Mouse (Mus musculus) spleen, adult 2 months (tissue): ENCODE data around the gene Serpina3b. TPM values are rescaled to one million over a fixed set of nuclear protein-coding genes. Genes with fewer than 3 reads are reported as not detected.

Experiments
- DNase-seq, 2 experiments: peaks; one replicate each; pipeline versions ENCODE4 v3.0.0 to v3.0.0-alpha.2; 2012 to 2021; ENCODE audit warnings: low spot score in 2 of 2, low read depth in 1 of 2
- H3K27ac ChIP-seq: fragments of 200-500 bp; 2 replicates; pipeline ENCODE4 v1.5.1; 2012; ENCODE audit warnings: low read length, inconsistent platforms; ENCODE audit not compliant: insufficient read depth
- H3K27me3 ChIP-seq: fragments of 200-500 bp; 2 replicates; pipeline ENCODE4 v1.6.1; 2012; ENCODE audit warnings: mild to moderate bottlenecking, moderate library complexity, low read length, inconsistent platforms; ENCODE audit not compliant: control insufficient read depth, insufficient read depth
- H3K36me3 ChIP-seq: fragments of 200-500 bp; 2 replicates; pipeline ENCODE4 v1.6.1; 2012; ENCODE audit warnings: mild to moderate bottlenecking, low read length, inconsistent platforms; ENCODE audit not compliant: control insufficient read depth, insufficient read depth
- H3K4me1 ChIP-seq: fragments of 200-500 bp; 2 replicates; pipeline ENCODE4 v1.6.1; 2011; ENCODE audit warnings: inconsistent platforms; ENCODE audit not compliant: control insufficient read depth, insufficient read depth, insufficient read length
- H3K4me3 ChIP-seq: fragments of 200-500 bp; 2 replicates; pipeline ENCODE4 v1.5.1; 2011; ENCODE audit warnings: mild to moderate bottlenecking, inconsistent platforms; ENCODE audit not compliant: insufficient read depth, insufficient read length; ENCODE audit errors: extremely low read depth
- CTCF ChIP-seq: fragments of 200-500 bp; IDR thresholded peaks from 2 replicates; pipeline ENCODE4 v1.5.1; 2011; ENCODE audit warnings: mild to moderate bottlenecking, inconsistent platforms; ENCODE audit not compliant: insufficient read depth, insufficient read length, insufficient replicate concordance; ENCODE audit errors: extremely low read depth
- POLR2A ChIP-seq: fragments of 200-500 bp; IDR thresholded peaks from 2 replicates; pipeline ENCODE4 v1.6.1; 2011; ENCODE audit warnings: low read depth, low read length, inconsistent platforms
- WGBS: fragments of 180-500 bp; shearing (Covaris S2); methylation state at CpG from one replicate; pipeline ENCODE4 v1.1.7; 2018; 5-methylcytosine and 5-hydroxymethylcytosine counted together
- polyA plus RNA-seq: library from polyadenylated mRNA; depleted of rRNA; stranded (reverse); fragments of >200 nt; gene quantifications from 2 replicates; pipeline ENCODE4 v1.2.3, GENCODE M21; 2012

Gene Serpina3b
- polyA plus RNA-seq, 1 experiment: 0.43 TPM

DNA sequence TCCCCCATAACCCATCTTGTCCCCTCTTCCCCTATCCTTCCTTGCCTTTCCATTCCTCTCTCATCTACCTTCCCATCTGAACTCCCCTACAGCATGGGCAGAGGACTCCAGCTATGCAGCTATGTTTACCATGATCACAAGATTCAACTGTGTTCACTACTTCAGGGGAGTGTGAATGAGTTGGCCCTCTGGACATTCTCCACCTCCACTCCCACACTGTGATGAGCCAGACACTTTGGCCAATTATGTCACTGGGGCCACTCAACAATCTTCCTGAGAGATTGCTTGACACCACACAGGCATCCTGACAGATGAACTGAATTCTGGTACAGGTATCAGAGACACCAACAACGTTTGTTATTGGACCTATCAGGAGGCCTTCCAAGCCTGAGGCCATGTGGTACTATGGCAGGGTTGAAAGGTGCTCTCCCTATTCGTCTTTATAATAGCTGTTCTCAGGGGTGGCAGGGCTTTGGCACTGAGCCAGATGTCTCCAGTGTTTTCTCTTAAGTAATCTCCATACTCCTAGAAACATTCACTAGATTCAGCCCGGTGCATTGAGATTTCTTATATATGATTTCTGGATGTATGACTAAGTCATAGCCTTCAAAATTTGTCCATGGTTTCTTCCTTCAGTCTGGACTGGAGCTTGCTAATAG lies 12.7 kb upstream of the Serpina3b start:
- Histone ChIP-seq H3K27ac (no peak overlapping the region), H3K4me1 (no peaks in the 10 kb centered on the region), H3K27me3 (no peaks in the 10 kb centered on the region), H3K36me3 (no peaks in the 10 kb centered on the region), H3K4me3 (no peak overlapping the region)
- 78% methylated on average over 3 of the region's 3 CpGs for WGBS
- no peak for TF ChIP-seq POLR2A
- TF ChIP-seq CTCF: no peak
- DNase-seq: no peak

GRCm38 (mm10) chr12:104123097-104123496 lies 4.7 kb upstream of the Serpina3b start:
- H3K36me3 ChIP-seq: no peaks in the 10 kb centered on the region
- no peaks in the 10 kb centered on the region for H3K4me1 ChIP-seq
- H3K27me3 ChIP-seq: no peaks in the 10 kb centered on the region
- WGBS: 34% methylated on average over 1 of the region's 1 CpGs
- no peak overlapping the region for H3K4me3 ChIP-seq
- TF ChIP-seq CTCF: no peak
- no peak for TF ChIP-seq POLR2A
- H3K27ac ChIP-seq: no peak overlapping the region
- no peak for DNase-seq

- H3K27ac ChIP-seq: no peak overlapping the region
- no peak for DNase-seq
- TF ChIP-seq POLR2A (no peak), CTCF (no peak)
- H3K27me3 ChIP-seq: no peaks in the 10 kb centered on the region
- no peaks in the 10 kb centered on the region for H3K4me1 ChIP-seq
- H3K36me3 ChIP-seq: no peaks in the 10 kb centered on the region
- H3K4me3 ChIP-seq: no peak overlapping the region
- 76% methylated on average over 2 of the region's 2 CpGs for WGBS
Measured at GRCm38 (mm10) chr12:104123996-104124395, 3.8 kb upstream of the Serpina3b start.

GRCm38 (mm10) chr12:104125021-104125560 lies 2.7 kb upstream of the Serpina3b start:
- H3K36me3 ChIP-seq: no peaks in the 10 kb centered on the region
- no peaks in the 10 kb centered on the region for H3K4me1 ChIP-seq
- DNase-seq: no peak
- H3K27ac ChIP-seq: no peak overlapping the region
- H3K4me3 ChIP-seq: no peak overlapping the region
- TF ChIP-seq CTCF (no peak), POLR2A (no peak)
- WGBS: 92% methylated on average over 5 of the region's 5 CpGs
- H3K27me3 ChIP-seq: no peaks in the 10 kb centered on the region

GRCm38 (mm10) chr12:104131041-104131440 lies 3.2 kb downstream of the Serpina3b start:
- Histone ChIP-seq H3K36me3 (no peaks in the 10 kb centered on the region), H3K27ac (no peak overlapping the region), H3K4me3 (no peak overlapping the region), H3K27me3 (no peaks in the 10 kb centered on the region), H3K4me1 (no peaks in the 10 kb centered on the region)
- TF ChIP-seq CTCF (no peak), POLR2A (no peak)
- DNase-seq: no peak

- Histone ChIP-seq H3K4me3 (no peak overlapping the region), H3K4me1 (no peaks in the 10 kb centered on the region), H3K36me3 (no peaks in the 10 kb centered on the region), H3K27me3 (no peaks in the 10 kb centered on the region), H3K27ac (no peak overlapping the region)
- no peak for DNase-seq
- 81% methylated on average over 2 of the region's 2 CpGs for WGBS
- TF ChIP-seq CTCF (no peak), POLR2A (no peak)
Measured at GRCm38 (mm10) chr12:104138216-104138615, 10.4 kb downstream of the Serpina3b start.

- no peak for DNase-seq
- TF ChIP-seq POLR2A (no peak), CTCF (no peak)
- Histone ChIP-seq H3K27ac (no peak overlapping the region), H3K27me3 (no peaks in the 10 kb centered on the region), H3K4me3 (no peak overlapping the region), H3K36me3 (no peaks in the 10 kb centered on the region), H3K4me1 (no peaks in the 10 kb centered on the region)
- 87% methylated on average over 4 of the region's 4 CpGs for WGBS
Measured at GRCm38 (mm10) chr12:104140543-104141103, 12.8 kb downstream of the Serpina3b start.
